Comparison of ENCODE assay signal across 13 mouse cellular contexts in genomic region chr3:51379786-51380659, GRCm38 (mm10). TPM values are rescaled to one million over a fixed set of nuclear protein-coding genes. Genes with fewer than 3 reads are reported as not detected.
DNase-seq lines count a peak whose midpoint lies in the region; ATAC-seq lines count a peak whose summit lies in the region.
"Had no signal": no experiment of that assay in that cellular context is flagged by ENCODE, and none has a peak within 500 bp of the region (broad histone marks: within the 10 kb centered on the region; RNA-seq: fewer than 3 reads in every experiment).

No protein-coding gene starts in this region.

- no peaks in the 10 kb centered on the region for H3K9me3 ChIP-seq in heart, embryonic 11.5 days (replicated peaks; ENCODE audit: control insufficient read depth, low read length)
- no peaks in the 10 kb centered on the region for H3K9me3 ChIP-seq in liver, embryonic 13.5 days (replicated peaks)
- H3K9me3 ChIP-seq: hindbrain, embryonic 13.5 days; limb, embryonic 15.5 days had no signal

- peak; percentile 69 for DNase-seq in heart, adult 8-10 months (ENCODE audit: low spot score)
- peak; percentile 72 for DNase-seq in testis, postnatal 14 days (ENCODE audit: low spot score)
- no peak for DNase-seq in testis, postnatal 10 days (ENCODE audit: low spot score)
- DNase-seq in liver, embryonic 13.5 days = no peak
- no peak for DNase-seq in left cerebral cortex, adult 11 months (ENCODE audit: low spot score)
- DNase-seq in embryo, embryonic 10.5 days (ENCODE audit: low spot score) = no peak
- no peak for DNase-seq in adrenal gland, adult 18-20 months (ENCODE audit: low spot score in 2 of 2)
- DNase-seq: gastrocnemius, postnatal 10 days had no signal

- no peaks in the 10 kb centered on the region for H3K36me3 ChIP-seq in heart, embryonic 11.5 days (ENCODE audit: control insufficient read depth, insufficient read depth, low read length)
- H3K36me3 ChIP-seq in liver, embryonic 13.5 days = no peaks in the 10 kb centered on the region
- H3K36me3 ChIP-seq: hindbrain, embryonic 13.5 days; limb, embryonic 15.5 days had no signal

- 76% methylated on average over 5 of the region's 5 CpGs for WGBS in heart, embryonic 11.5 days (ENCODE audit: insufficient replicate concordance)
- WGBS in liver, embryonic 13.5 days (ENCODE audit: insufficient replicate concordance) = 68% methylated on average over 5 of the region's 5 CpGs

- H3K9ac ChIP-seq in heart, embryonic 11.5 days (ENCODE audit: low read depth, low read length) = no peak overlapping the region
- no peak overlapping the region for H3K9ac ChIP-seq in liver, embryonic 13.5 days
- H3K9ac ChIP-seq: hindbrain, embryonic 13.5 days; limb, embryonic 15.5 days had no signal

- H3K4me3 ChIP-seq in heart, embryonic 11.5 days (ENCODE audit: low read depth, low read length) = no peak overlapping the region
- H3K4me3 ChIP-seq in liver, embryonic 13.5 days (replicated peaks) = no peak overlapping the region
- H3K4me3 ChIP-seq: hindbrain, embryonic 13.5 days; limb, embryonic 15.5 days had no signal

- H3K27me3 ChIP-seq in heart, embryonic 11.5 days (ENCODE audit: control insufficient read depth, insufficient read depth, low read length) = no peaks in the 10 kb centered on the region
- no peaks in the 10 kb centered on the region for H3K27me3 ChIP-seq in liver, embryonic 13.5 days
- H3K27me3 ChIP-seq: hindbrain, embryonic 13.5 days; limb, embryonic 15.5 days had no signal

- H3K4me2 ChIP-seq in heart, embryonic 11.5 days = no peak overlapping the region
- no peak overlapping the region for H3K4me2 ChIP-seq in liver, embryonic 13.5 days
- H3K4me2 ChIP-seq: hindbrain, embryonic 13.5 days; limb, embryonic 15.5 days had no signal

- H3K27ac ChIP-seq in heart, embryonic 11.5 days (ENCODE audit: low read depth, low read length) = no peak overlapping the region
- peak overlapping the region; percentile 31; the same call in 1 of the 2 replicates for H3K27ac ChIP-seq in liver, embryonic 13.5 days
- H3K27ac ChIP-seq: hindbrain, embryonic 13.5 days; limb, embryonic 15.5 days had no signal

- ATAC-seq in heart, embryonic 11.5 days (replicated peaks; ENCODE audit: insufficient number of reproducible peaks, low FRiP score, low TSS enrichment) = no peak
- ATAC-seq in liver, embryonic 13.5 days (ENCODE audit: low read depth) = no peak

- H3K4me1 ChIP-seq in heart, embryonic 11.5 days (ENCODE audit: control insufficient read depth, insufficient read depth, low read length) = no peaks in the 10 kb centered on the region
- peaks cover 38% of the 10 kb centered on the region for H3K4me1 ChIP-seq in liver, embryonic 13.5 days (replicated peaks)

RNA-seq across cellular contexts. Expression of gene Mgarp, which starts 16.5 kb away (rescaled TPM):
- under 1 TPM; 0.22 to 0.37 (median 0.26) TPM for total RNA-seq in heart, adult 8-10 months (2022)
- polyA plus RNA-seq in heart, embryonic 11.5 days (2014; fragmentation: Nextera tagmentation; extraction: Ambion mirVana) = 14.2 and 15.4 TPM in 2 replicates
- 1.1 TPM in 2 replicates for polyA plus RNA-seq in liver, embryonic 13.5 days (2015; fragmentation: Nextera tagmentation; extraction: Ambion mirVana)
- 100 to 1,000 TPM; 605 to 839 TPM for total RNA-seq in adrenal gland, adult 18-20 months (2021)
- total RNA-seq: layer of hippocampus, postnatal 10 days; monocyte, adult 5-6 weeks had no signal

RNA-seq across cellular contexts. Expression of gene Ndufc1, which starts 28.8 kb away (rescaled TPM):
- 1,000 to 10,000 TPM; 1,660 to 1,731 (median 1,722) TPM for total RNA-seq in heart, adult 8-10 months (2022)
- 1,265 and 1,267 TPM in 2 replicates for polyA plus RNA-seq in heart, embryonic 11.5 days (2014; fragmentation: Nextera tagmentation; extraction: Ambion mirVana)
- polyA plus RNA-seq in liver, embryonic 13.5 days (2015; fragmentation: Nextera tagmentation; extraction: Ambion mirVana) = 563 and 588 TPM in 2 replicates
- 100 to 1,000 TPM; 725 to 859 TPM for total RNA-seq in adrenal gland, adult 18-20 months (2021)

RNA-seq across cellular contexts. Expression of gene Naa15, which starts 34.9 kb away (rescaled TPM):
- 10 to 100 TPM; 44.6 to 56.5 (median 48.1) TPM for total RNA-seq in heart, adult 8-10 months (2022)
- polyA plus RNA-seq in heart, embryonic 11.5 days (2014; fragmentation: Nextera tagmentation; extraction: Ambion mirVana) = 37.8 and 39.6 TPM in 2 replicates
- 34.5 and 47.1 TPM in 2 replicates for polyA plus RNA-seq in liver, embryonic 13.5 days (2015; fragmentation: Nextera tagmentation; extraction: Ambion mirVana)
- 10 to 100 TPM; 54.1 to 59.7 TPM for total RNA-seq in adrenal gland, adult 18-20 months (2021)

RNA-seq across cellular contexts. Expression of gene Elf2, which starts 39.6 kb away (rescaled TPM):
- total RNA-seq in heart, adult 8-10 months (2022) = 10 to 100 TPM; 40.6 to 52.9 (median 50.9) TPM
- polyA plus RNA-seq in heart, embryonic 11.5 days (2014; fragmentation: Nextera tagmentation; extraction: Ambion mirVana) = 44.5 and 48.2 TPM in 2 replicates
- 24.0 and 24.4 TPM in 2 replicates for polyA plus RNA-seq in liver, embryonic 13.5 days (2015; fragmentation: Nextera tagmentation; extraction: Ambion mirVana)
- total RNA-seq in adrenal gland, adult 18-20 months (2021) = 10 to 100 TPM; 61.9 to 78.4 TPM

Comparison
In these comparisons a context has a peak if more than half of its experiments do, and no peak if none do; other contexts are left out.
1. DNase-seq: peak in heart, adult 8-10 months (single experiment) and testis, postnatal 14 days (single experiment); none in testis, postnatal 10 days (single experiment), liver, embryonic 13.5 days (single experiment), left cerebral cortex, adult 11 months (single experiment), embryo, embryonic 10.5 days (single experiment) and adrenal gland, adult 18-20 months (0 of 2).
2. RNA of gene Mgarp, which starts 16.5 kb away (total RNA-seq): 605 to 839 TPM in adrenal gland, adult 18-20 months; 0.22 to 0.37 TPM in heart, adult 8-10 months; every median in the first group is over 100 times any median in the second.